Comparison of ENCODE assay signal across 10 mouse cellular contexts in genomic region chr9:22624966-22625365, GRCm38 (mm10).
A peak's percentile ranks its signal among the peaks of the same experiment; 100 is the strongest.
DNase-seq lines count a peak whose midpoint lies in the region; ATAC-seq lines count a peak whose summit lies in the region.
"Had no signal": no experiment of that assay in that cellular context is flagged by ENCODE, and none has a peak within 500 bp of the region (broad histone marks: within the 10 kb centered on the region; RNA-seq: fewer than 3 reads in every experiment).

No protein-coding gene starts in this region.

- no peaks in the 10 kb centered on the region for H3K36me3 ChIP-seq in heart, embryonic 10.5 days
- H3K36me3 ChIP-seq in splenic B cell, adult 2 months (ENCODE audit: control insufficient read depth, insufficient read depth, low read length, poor library complexity, severe bottlenecking) = no peaks in the 10 kb centered on the region
- H3K36me3 ChIP-seq: lung, embryonic 15.5 days had no signal

- DNase-seq in heart, adult 8-10 months (ENCODE audit: low spot score) = peak; percentile 45
- DNase-seq in heart, embryonic 10.5 days (ENCODE audit: low spot score) = no peak
- peak; percentile 65 to 68 for DNase-seq in B cell, adult 2 months
- peak; percentile 63 for DNase-seq in adipocyte (ENCODE audit: low spot score)
- peak; percentile 74 for DNase-seq in embryo, embryonic 10.5 days (ENCODE audit: low spot score)
- DNase-seq in kidney, postnatal 25 days = peak; percentile 44 to 56
- peak; percentile 78 for DNase-seq in splenic B cell, adult 2 months (ENCODE audit: low read depth, low spot score)

- no peak overlapping the region for H3K27ac ChIP-seq in heart, embryonic 10.5 days
- H3K27ac ChIP-seq: lung, embryonic 15.5 days had no signal

- 50% methylated on average over 9 of the region's 9 CpGs for WGBS in heart, embryonic 10.5 days

- no peaks in the 10 kb centered on the region for H3K9me3 ChIP-seq in heart, embryonic 10.5 days
- H3K9me3 ChIP-seq: lung, embryonic 15.5 days had no signal

- H3K4me1 ChIP-seq in heart, embryonic 10.5 days = no peaks in the 10 kb centered on the region

- no peaks in the 10 kb centered on the region for H3K27me3 ChIP-seq in heart, embryonic 10.5 days (ENCODE audit: insufficient read depth, poor library complexity, severe bottlenecking)
- no peaks in the 10 kb centered on the region for H3K27me3 ChIP-seq in splenic B cell, adult 2 months (ENCODE audit: control insufficient read depth, insufficient read depth, low read length, poor library complexity, severe bottlenecking)
- H3K27me3 ChIP-seq: lung, embryonic 15.5 days had no signal

- no peak overlapping the region for H3K4me3 ChIP-seq in heart, embryonic 10.5 days
- H3K4me3 ChIP-seq: erythroblast, embryonic 14.5 days; lung, embryonic 15.5 days had no signal

- peak; percentile 78 for ATAC-seq in megakaryocyte, adult 5-6 weeks (ENCODE audit: poor library complexity, severe bottlenecking)
